In the genomic region with DNA sequence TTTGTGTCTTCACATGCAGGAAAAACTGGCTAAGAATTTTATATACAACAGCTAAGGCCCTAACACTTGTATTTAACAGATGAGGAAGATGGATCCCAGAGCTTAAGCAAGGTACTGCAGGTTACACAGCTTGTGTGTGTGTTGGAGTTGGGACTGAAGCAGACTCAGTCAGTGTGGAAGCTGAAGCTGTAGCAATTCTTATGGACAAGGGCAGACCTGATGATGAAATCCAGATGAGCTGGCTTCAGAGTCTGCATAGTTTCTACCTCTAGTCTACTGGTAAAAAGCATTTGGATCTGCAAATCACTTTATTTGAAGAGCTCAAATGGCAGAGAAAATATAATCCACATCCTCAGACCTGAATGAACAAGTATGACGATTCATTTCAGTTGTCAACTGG, we compare ENCODE assay signal across 24 mouse cellular contexts.
DNase-seq lines count a peak whose midpoint lies in the region; ATAC-seq lines count a peak whose summit lies in the region.
"Had no signal": no experiment of that assay in that cellular context is flagged by ENCODE, and none has a peak within 500 bp of the region (broad histone marks: within the 10 kb centered on the region; RNA-seq: fewer than 3 reads in every experiment).

No protein-coding gene starts in this region.

- H3K27ac ChIP-seq in embryonic facial prominence, embryonic 11.5 days (replicated peaks; ENCODE audit: low read depth, low read length) = no peak overlapping the region
- H3K27ac ChIP-seq in embryonic facial prominence, embryonic 10.5 days (replicated peaks) = no peak overlapping the region
- peak overlapping the region; percentile 50; the same call in 1 of the 2 replicates for H3K27ac ChIP-seq in limb, embryonic 15.5 days
- H3K27ac ChIP-seq in intestine, embryonic 15.5 days = no peak overlapping the region
- H3K27ac ChIP-seq: embryonic facial prominence, embryonic 13.5 days; forebrain, embryonic 12.5 days; forebrain, embryonic 15.5 days; hindbrain, embryonic 12.5 days; hindbrain, embryonic 15.5 days had no signal

- H3K27me3 ChIP-seq in embryonic facial prominence, embryonic 11.5 days (ENCODE audit: control insufficient read depth, insufficient read depth, low read length) = no peaks in the 10 kb centered on the region
- no peaks in the 10 kb centered on the region for H3K27me3 ChIP-seq in embryonic facial prominence, embryonic 10.5 days (replicated peaks; ENCODE audit: low read depth, poor library complexity, severe bottlenecking)
- no peaks in the 10 kb centered on the region for H3K27me3 ChIP-seq in limb, embryonic 15.5 days
- no peaks in the 10 kb centered on the region for H3K27me3 ChIP-seq in intestine, embryonic 15.5 days (replicated peaks)
- H3K27me3 ChIP-seq: CH12.LX; embryonic facial prominence, embryonic 13.5 days; forebrain, embryonic 12.5 days; forebrain, embryonic 15.5 days; hindbrain, embryonic 12.5 days; hindbrain, embryonic 15.5 days had no signal

- 57% methylated on average over 1 of the region's 1 CpGs for WGBS in embryonic facial prominence, embryonic 11.5 days
- WGBS in embryonic facial prominence, embryonic 10.5 days = 77% methylated on average over 1 of the region's 1 CpGs
- 49% methylated on average over 1 of the region's 1 CpGs for WGBS in limb, embryonic 15.5 days
- WGBS in intestine, embryonic 15.5 days = 80% methylated on average over 1 of the region's 1 CpGs

- H3K36me3 ChIP-seq in embryonic facial prominence, embryonic 11.5 days (replicated peaks; ENCODE audit: control insufficient read depth, insufficient read depth, low read depth, low read length) = no peaks in the 10 kb centered on the region
- no peaks in the 10 kb centered on the region for H3K36me3 ChIP-seq in embryonic facial prominence, embryonic 10.5 days (replicated peaks)
- no peaks in the 10 kb centered on the region for H3K36me3 ChIP-seq in limb, embryonic 15.5 days
- H3K36me3 ChIP-seq in intestine, embryonic 15.5 days = no peaks in the 10 kb centered on the region
- H3K36me3 ChIP-seq: embryonic facial prominence, embryonic 13.5 days; forebrain, embryonic 12.5 days; forebrain, embryonic 15.5 days; G1E; hindbrain, embryonic 12.5 days; hindbrain, embryonic 15.5 days had no signal

- no peak overlapping the region for H3K4me2 ChIP-seq in embryonic facial prominence, embryonic 11.5 days (ENCODE audit: low read depth, low read length)
- H3K4me2 ChIP-seq in limb, embryonic 15.5 days = no peak overlapping the region
- H3K4me2 ChIP-seq in intestine, embryonic 15.5 days (replicated peaks) = no peak overlapping the region
- H3K4me2 ChIP-seq: embryonic facial prominence, embryonic 13.5 days; forebrain, embryonic 12.5 days; forebrain, embryonic 15.5 days; heart, embryonic 11.5 days; hindbrain, embryonic 12.5 days; hindbrain, embryonic 15.5 days had no signal

- H3K9ac ChIP-seq in embryonic facial prominence, embryonic 11.5 days (replicated peaks; ENCODE audit: low read length) = no peak overlapping the region
- H3K9ac ChIP-seq in limb, embryonic 15.5 days = no peak overlapping the region
- no peak overlapping the region for H3K9ac ChIP-seq in intestine, embryonic 15.5 days
- H3K9ac ChIP-seq: embryonic facial prominence, embryonic 13.5 days; forebrain, embryonic 12.5 days; forebrain, embryonic 15.5 days; hindbrain, embryonic 12.5 days; hindbrain, embryonic 15.5 days had no signal

- peak; percentile 59 for DNase-seq in embryonic facial prominence, embryonic 11.5 days (ENCODE audit: low spot score)
- DNase-seq in embryonic facial prominence, embryonic 10.5 days (ENCODE audit: low spot score) = no peak
- peak; percentile 30 for DNase-seq in adipocyte (ENCODE audit: low spot score)
- peak; percentile 53 for DNase-seq in fibroblast of lung, adult 2 months (ENCODE audit: low read depth)
- DNase-seq in cerebellum, postnatal 36 days = no peak
- DNase-seq in spleen, postnatal 10 days (ENCODE audit: low spot score in 2 of 2) = no peak
- DNase-seq: adrenal gland, adult 8-10 months; adrenal gland, postnatal 25 days; B cell, adult 2 months; cerebellum, adult 11-12 months; cerebellum, adult 8-10 months; cerebellum, postnatal 10 days; gastrocnemius, postnatal 10 days; heart, adult 11 months had no signal

- H3K4me3 ChIP-seq in embryonic facial prominence, embryonic 11.5 days (ENCODE audit: low read depth, low read length) = no peak overlapping the region
- no peak overlapping the region for H3K4me3 ChIP-seq in embryonic facial prominence, embryonic 10.5 days
- no peak overlapping the region for H3K4me3 ChIP-seq in limb, embryonic 15.5 days
- H3K4me3 ChIP-seq in intestine, embryonic 15.5 days (replicated peaks) = no peak overlapping the region
- H3K4me3 ChIP-seq: embryonic facial prominence, embryonic 13.5 days; forebrain, embryonic 12.5 days; forebrain, embryonic 15.5 days; hindbrain, embryonic 12.5 days; hindbrain, embryonic 15.5 days had no signal

- H3K9me3 ChIP-seq in embryonic facial prominence, embryonic 11.5 days (replicated peaks; ENCODE audit: control insufficient read depth, low read length) = no peaks in the 10 kb centered on the region
- H3K9me3 ChIP-seq in embryonic facial prominence, embryonic 10.5 days = no peaks in the 10 kb centered on the region
- no peaks in the 10 kb centered on the region for H3K9me3 ChIP-seq in limb, embryonic 15.5 days
- H3K9me3 ChIP-seq in intestine, embryonic 15.5 days = no peaks in the 10 kb centered on the region
- H3K9me3 ChIP-seq: forebrain, embryonic 12.5 days; G1E; hindbrain, embryonic 12.5 days; hindbrain, embryonic 15.5 days had no signal

- ATAC-seq in embryonic facial prominence, embryonic 11.5 days (replicated peaks; ENCODE audit: insufficient number of reproducible peaks, low FRiP score, low TSS enrichment, low read depth) = no peak
- no peak for ATAC-seq in limb, embryonic 15.5 days (ENCODE audit: insufficient number of reproducible peaks, low FRiP score, low TSS enrichment, low read depth)
- ATAC-seq in intestine, embryonic 15.5 days = no peak
- ATAC-seq: forebrain, embryonic 15.5 days had no signal

- H3K4me1 ChIP-seq in embryonic facial prominence, embryonic 11.5 days (ENCODE audit: control insufficient read depth, insufficient read depth, low read length) = no peaks in the 10 kb centered on the region
- H3K4me1 ChIP-seq in embryonic facial prominence, embryonic 10.5 days = no peaks in the 10 kb centered on the region
- H3K4me1 ChIP-seq in limb, embryonic 15.5 days = peaks cover 22% of the 10 kb centered on the region; the same call in 1 of the 2 replicates
- no peaks in the 10 kb centered on the region for H3K4me1 ChIP-seq in intestine, embryonic 15.5 days (replicated peaks)
- H3K4me1 ChIP-seq: forebrain, embryonic 12.5 days; forebrain, embryonic 15.5 days; hindbrain, embryonic 12.5 days; hindbrain, embryonic 15.5 days had no signal

Comparison
In these comparisons a context has a peak if more than half of its experiments do, and no peak if none do; other contexts are left out.
1. DNase-seq: peak in embryonic facial prominence, embryonic 11.5 days (single experiment), adipocyte (single experiment) and fibroblast of lung, adult 2 months (single experiment); none in embryonic facial prominence, embryonic 10.5 days (single experiment), cerebellum, postnatal 36 days (0 of 2) and spleen, postnatal 10 days (0 of 2).